Mouse (Mus musculus) midbrain, postnatal 0 days (tissue): ENCODE data around the gene Cfap58. TPM values are rescaled to one million over a fixed set of nuclear protein-coding genes. Genes with fewer than 3 reads are reported as not detected.
A peak's percentile ranks its signal among the peaks of the same experiment; 100 is the strongest.

Source experiments
- ATAC-seq: fragments of 200-750 bp; cut with Nextera tagmentation; 2 replicates; pipeline ENCODE4 v1.8.0; 2017; ENCODE audit warnings: moderate number of reproducible peaks, mild to moderate bottlenecking, moderate TSS enrichment, moderate library complexity; ENCODE audit not compliant: low FRiP score
- DNase-seq: peaks from one replicate; pipeline ENCODE4 v3.0.0-alpha.2; 2015; ENCODE audit warnings: low spot score
- H3K27ac ChIP-seq: fragments of 300-500 bp; sonication (generic); 2 replicates; pipeline ENCODE4 v1.5.1; 2014; ENCODE audit warnings: low read depth, mild to moderate bottlenecking, low read length, mixed read lengths
- H3K27me3 ChIP-seq: fragments of 300-500 bp; sonication (generic); 2 replicates; pipeline ENCODE4 v1.6.1; 2014; ENCODE audit warnings: low read length, control low read depth, mixed read lengths; ENCODE audit not compliant: insufficient read depth
- H3K36me3 ChIP-seq: fragments of 300-500 bp; sonication (generic); 2 replicates; pipeline ENCODE4 v1.6.1; 2014; ENCODE audit warnings: low read length, control low read depth, mixed read lengths; ENCODE audit not compliant: insufficient read depth
- H3K4me1 ChIP-seq: fragments of 300-500 bp; sonication (generic); 2 replicates; pipeline ENCODE4 v1.6.1; 2014; ENCODE audit warnings: mild to moderate bottlenecking, control low read depth, antibody characterized with exemption, low read length, mixed read lengths; ENCODE audit not compliant: insufficient read depth
- H3K4me2 ChIP-seq: fragments of 300-500 bp; sonication (generic); 2 replicates; pipeline ENCODE4 v1.6.1; 2014; ENCODE audit warnings: low read depth, mild to moderate bottlenecking, low read length, mixed read lengths; ENCODE audit not compliant: poor library complexity, severe bottlenecking
- H3K4me3 ChIP-seq: fragments of 300-500 bp; sonication (generic); 2 replicates; pipeline ENCODE4 v1.5.1; 2014; ENCODE audit warnings: low read depth, mild to moderate bottlenecking, low read length, moderate library complexity
- H3K9ac ChIP-seq: fragments of 300-500 bp; sonication (generic); replicated peaks from 2 replicates; pipeline ENCODE4 v1.6.1; 2014; ENCODE audit warnings: mild to moderate bottlenecking, low read length, moderate library complexity, mixed read lengths; ENCODE audit not compliant: poor library complexity, severe bottlenecking
- H3K9me3 ChIP-seq: fragments of 300-500 bp; sonication (generic); 2 replicates; pipeline ENCODE4 v1.6.1; 2016; ENCODE audit warnings: low read length, control low read depth
- CTCF ChIP-seq: IDR thresholded peaks from 2 replicates; pipeline ENCODE4 v1.5.1; 2016; ENCODE audit warnings: antibody characterized with exemption, mild to moderate bottlenecking
- WGBS: fragments of 180-500 bp; shearing (Covaris S2); extraction: QIAGEN DNeasy Blood & Tissue Kit; methylation state at CpG from one replicate; pipeline ENCODE4 v1.1.7; 2014; 5-methylcytosine and 5-hydroxymethylcytosine counted together
- polyA plus RNA-seq: library from polyadenylated mRNA; unstranded; fragments of >200 nt; fragmentation: Nextera tagmentation; extraction: Ambion mirVana; gene quantifications from 2 replicates; pipeline ENCODE4 v1.2.1, GENCODE M21; 2015
- total RNA-seq: library from RNA; depleted of rRNA; stranded (reverse); fragments of >200 nt; gene quantifications from 2 replicates; pipeline ENCODE4 v1.2.3, GENCODE M21; 2014

Gene Cfap58
- total and polyA plus RNA-seq, 2 experiments from 2014 or later: 0.54 to 1.2 TPM

DNA sequence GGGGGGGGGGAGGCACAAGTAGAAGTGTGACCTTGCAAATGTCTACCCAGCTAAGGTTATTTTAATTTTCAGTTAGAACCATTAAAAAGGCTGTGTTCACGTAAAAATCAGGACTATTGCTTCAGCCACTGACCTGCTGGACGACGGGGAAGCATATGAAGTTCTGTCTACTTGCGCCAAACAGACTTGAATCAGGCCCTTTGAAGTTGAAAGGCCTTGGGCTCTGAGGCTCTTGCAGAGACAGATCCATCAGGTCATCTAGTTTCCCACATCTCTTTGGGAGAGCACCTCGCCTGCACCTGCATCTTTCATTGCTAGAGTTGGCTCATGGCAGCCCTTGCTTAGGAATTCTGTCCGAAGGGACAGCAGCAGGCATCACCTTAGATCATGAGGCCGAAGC is 24.1 kb upstream of the Cfap58 start:
- H3K27ac ChIP-seq: no peak overlapping the region
- WGBS: 84% methylated on average over 7 of the region's 7 CpGs
- DNase-seq: no peak
- no peaks in the 10 kb centered on the region for H3K27me3 ChIP-seq
- H3K4me3 ChIP-seq: no peak overlapping the region
- ATAC-seq: no peak
- H3K9me3 ChIP-seq: no peaks in the 10 kb centered on the region
- peaks cover under 1% of the 10 kb centered on the region; the same call in 1 of the 2 replicates for H3K4me1 ChIP-seq
- no peaks in the 10 kb centered on the region for H3K36me3 ChIP-seq
- H3K9ac ChIP-seq: no peak overlapping the region
- H3K4me2 ChIP-seq: no peak overlapping the region
- TF ChIP-seq CTCF: no peak

- TF ChIP-seq CTCF: no peak
- no peak overlapping the region for H3K4me2 ChIP-seq
- no peaks in the 10 kb centered on the region for H3K27me3 ChIP-seq
- no peak overlapping the region for H3K27ac ChIP-seq
- peaks cover 2% of the 10 kb centered on the region; the same call in 1 of the 2 replicates for H3K4me1 ChIP-seq
- no peaks in the 10 kb centered on the region for H3K36me3 ChIP-seq
- ATAC-seq: no peak
- H3K9me3 ChIP-seq: no peaks in the 10 kb centered on the region
- no peak for DNase-seq
- no peak overlapping the region for H3K4me3 ChIP-seq
- WGBS: 95% methylated on average over 4 of the region's 4 CpGs
- no peak overlapping the region for H3K9ac ChIP-seq
Observed at GRCm38 (mm10) chr19:47914191-47914590, 23.3 kb upstream of the Cfap58 start.

DNA sequence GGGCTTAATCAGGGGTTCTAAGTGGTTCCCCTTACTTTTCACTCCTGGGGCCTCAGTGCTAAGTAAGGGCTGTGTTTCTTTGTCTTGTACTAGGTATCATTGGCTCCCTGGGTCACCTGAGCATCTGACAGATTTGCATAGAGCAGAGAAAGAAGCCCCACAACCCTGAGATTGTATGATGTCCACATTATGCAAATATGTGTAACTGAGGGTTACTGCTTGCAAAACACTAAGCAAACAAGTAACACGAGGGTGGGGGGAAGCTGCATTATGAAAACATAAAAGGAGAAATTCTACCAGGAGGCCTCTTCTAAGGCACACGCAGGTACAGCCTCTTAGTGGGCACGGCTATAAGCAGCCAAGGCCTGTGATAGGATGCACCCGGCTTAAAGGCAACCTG is 22.2 kb upstream of the Cfap58 start:
- TF ChIP-seq CTCF: no peak
- peaks cover 2% of the 10 kb centered on the region; the same call in 1 of the 2 replicates for H3K4me1 ChIP-seq
- H3K27me3 ChIP-seq: no peaks in the 10 kb centered on the region
- DNase-seq (no peak), ATAC-seq (no peak)
- no peak overlapping the region for H3K27ac ChIP-seq
- no peak overlapping the region for H3K4me3 ChIP-seq
- no peak overlapping the region for H3K9ac ChIP-seq
- H3K4me2 ChIP-seq: no peak overlapping the region
- H3K36me3 ChIP-seq: no peaks in the 10 kb centered on the region
- H3K9me3 ChIP-seq: no peaks in the 10 kb centered on the region
- 83% methylated on average over 4 of the region's 4 CpGs for WGBS

DNA sequence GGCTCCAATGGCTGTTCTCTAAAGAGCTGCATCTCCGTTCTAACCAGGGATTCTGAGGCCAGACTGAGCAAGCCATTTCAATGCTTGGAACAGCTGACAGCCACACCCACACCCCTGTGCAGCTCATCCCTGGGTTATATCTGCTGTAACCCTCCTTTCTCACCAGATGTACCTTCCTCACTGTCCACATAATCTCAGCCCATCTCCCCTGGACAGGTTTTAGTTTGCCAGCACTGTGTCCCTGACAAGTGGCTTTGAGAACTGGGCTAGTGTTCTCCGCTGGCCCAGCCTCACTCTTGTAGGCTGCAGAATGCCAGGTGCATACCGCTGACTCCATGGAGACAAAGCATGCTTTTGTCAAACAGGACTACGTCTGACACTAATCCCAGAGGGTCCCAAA is 20.1 kb upstream of the Cfap58 start:
- H3K4me2 ChIP-seq: peak overlapping the region; percentile 95
- DNase-seq (no peak), ATAC-seq (no peak)
- 0 out of 2 replicates have a peak overlapping the region, but pooled peaks have one; percentile 10 for H3K9ac ChIP-seq
- peaks cover 2% of the 10 kb centered on the region; the same call in 1 of the 2 replicates for H3K4me1 ChIP-seq
- no peaks in the 10 kb centered on the region for H3K9me3 ChIP-seq
- H3K4me3 ChIP-seq: no peak overlapping the region
- no peak overlapping the region for H3K27ac ChIP-seq
- TF ChIP-seq CTCF: no peak
- H3K36me3 ChIP-seq: no peaks in the 10 kb centered on the region
- H3K27me3 ChIP-seq: no peaks in the 10 kb centered on the region
- WGBS: 19% methylated on average over 4 of the region's 4 CpGs

DNA sequence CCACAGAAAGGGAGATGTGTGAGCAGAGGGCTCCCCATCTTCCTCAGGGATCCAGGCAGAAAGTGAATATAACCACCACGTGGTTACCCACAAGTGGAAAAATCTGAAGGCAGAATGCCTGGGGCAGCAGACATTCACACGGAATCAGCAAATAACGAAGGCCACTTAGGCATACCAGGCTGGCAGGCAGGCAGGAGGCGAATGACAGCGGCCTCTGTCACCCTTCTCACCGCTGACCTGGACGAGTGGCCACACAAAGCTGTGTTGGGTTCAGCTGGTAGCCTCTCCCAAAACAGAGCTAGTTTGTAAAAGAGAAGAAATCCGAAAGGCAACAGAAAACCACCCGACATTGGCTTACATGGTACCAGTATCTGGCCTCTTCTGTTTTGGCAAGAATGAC is 19.5 kb upstream of the Cfap58 start:
- Histone ChIP-seq H3K27ac (no peak overlapping the region), H3K4me1 (peaks cover 2% of the 10 kb centered on the region; the same call in 1 of the 2 replicates), H3K9ac (no peak overlapping the region), H3K4me3 (peak overlapping the region; percentile 75), H3K36me3 (no peaks in the 10 kb centered on the region), H3K27me3 (no peaks in the 10 kb centered on the region), H3K9me3 (no peaks in the 10 kb centered on the region), H3K4me2 (peak overlapping the region; percentile 95)
- ATAC-seq (no peak), DNase-seq (no peak)
- WGBS: 16% methylated on average over 9 of the region's 9 CpGs
- TF ChIP-seq CTCF: no peak

DNA sequence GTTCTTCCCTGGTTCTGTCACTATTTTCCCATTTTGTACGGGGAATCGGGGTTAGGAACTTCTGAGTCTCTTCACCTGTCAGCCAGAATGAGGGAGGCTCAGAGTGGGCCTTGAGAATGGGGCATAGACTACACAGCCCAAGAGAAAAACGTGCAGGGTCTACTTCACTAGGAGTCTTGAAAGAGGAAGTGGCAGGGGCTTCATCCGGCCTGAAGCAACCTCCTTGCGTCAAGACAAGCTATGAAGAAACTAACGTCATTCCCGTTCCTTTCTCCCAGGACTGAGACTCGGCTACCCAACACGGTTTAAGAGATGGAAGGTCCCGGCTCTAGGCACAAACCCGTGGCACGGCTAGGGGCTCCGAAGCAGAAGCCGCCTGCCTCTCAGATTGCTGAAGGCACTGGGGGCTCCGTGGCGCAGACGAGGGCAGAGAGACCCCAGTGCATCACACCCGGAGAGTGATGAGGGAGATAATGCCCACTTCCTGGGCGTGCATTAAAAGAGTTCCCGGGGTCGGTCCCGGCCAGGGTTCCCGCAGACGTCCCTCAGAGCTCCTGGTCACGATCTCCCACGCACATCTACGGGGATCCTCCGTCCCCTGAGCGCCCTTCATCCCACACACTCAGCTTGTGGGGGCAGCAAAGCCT is 18.9 kb upstream of the Cfap58 start:
- H3K4me3 ChIP-seq: peak overlapping the region; percentile 75
- ATAC-seq (peak; percentile 45), DNase-seq (no peak)
- peaks cover 2% of the 10 kb centered on the region; the same call in 1 of the 2 replicates for H3K4me1 ChIP-seq
- H3K36me3 ChIP-seq: no peaks in the 10 kb centered on the region
- 1% methylated on average over 26 of the region's 29 CpGs for WGBS
- no peak for TF ChIP-seq CTCF
- no peaks in the 10 kb centered on the region for H3K9me3 ChIP-seq
- peak overlapping the region; percentile 95 for H3K4me2 ChIP-seq
- no peaks in the 10 kb centered on the region for H3K27me3 ChIP-seq
- H3K9ac ChIP-seq: peak overlapping the region; percentile 73
- no peak overlapping the region for H3K27ac ChIP-seq
